Mouse (Mus musculus): ENCODE measurements around the gene Syt16.

DNA sequence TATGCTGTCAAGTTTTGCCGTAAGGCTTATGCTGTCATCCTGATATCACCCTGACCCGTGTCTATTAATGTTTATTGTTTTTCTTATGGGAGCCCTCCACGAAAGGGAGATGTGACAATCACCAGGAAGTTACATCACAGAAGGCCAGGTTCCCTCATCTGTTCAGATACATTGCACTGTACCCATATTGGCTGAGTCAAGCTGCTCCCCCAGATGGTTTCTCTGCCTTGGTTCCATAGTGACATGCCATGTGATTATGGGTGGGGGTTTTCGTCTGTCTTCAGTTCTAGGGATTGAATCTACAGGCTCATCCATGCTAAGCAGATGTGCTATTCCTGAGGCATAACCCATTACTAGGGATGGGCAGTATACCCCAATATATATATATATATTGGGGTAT, 283.9 kb downstream of the Syt16 start:
- TF ChIP-seq CTCF (IDR thresholded peaks at IDR 0.05; ENCODE audit: control insufficient read depth, insufficient read depth, insufficient replicate concordance, low read depth, low read length) = no peak
- TF ChIP-seq POLR2A (IDR thresholded peaks at IDR 0.05; ENCODE audit: control insufficient read depth, low read depth, low read length) = no peak
